Mouse (Mus musculus) spleen, postnatal 0 days (tissue): ENCODE results near the gene Gla. TPM values are rescaled to one million over a fixed set of nuclear protein-coding genes. Genes with fewer than 3 reads are reported as not detected.

ENCODE experiments used
- polyA plus RNA-seq: library from polyadenylated mRNA; unstranded; fragments of >200 nt; fragmentation: Nextera tagmentation; extraction: Ambion mirVana; gene quantifications from 2 replicates; pipeline ENCODE4 v1.2.1, GENCODE M21; 2015

Gla gene
- 3.8 and 4.9 TPM in 2 replicates for polyA plus RNA-seq

GRCm38 (mm10) chrX:134600659-134601379, at the start of gene Gla, which contains the start of gene Hnrnph2:
Gene Gla, minus strand, starts transcription at chrX:134601125.
Gene Hnrnph2, plus strand, starts transcription at chrX:134601179.

GRCm38 (mm10) chrX:134585103-134586002, 15.6 kb downstream of the Gla start, which contains the start of gene Rpl36a:
Gene Rpl36a, plus strand, starts transcription at chrX:134585654.

GRCm38 (mm10) chrX:134582888-134583669, 17.8 kb downstream of the Gla start, which contains the start of gene Btk:
Gene Btk, minus strand, starts transcription at chrX:134583570.

GRCm38 (mm10) chrX:134541145-134541954, 59.6 kb downstream of the Gla start, which contains the start of gene Timm8a1:
Gene Timm8a1, minus strand, starts transcription at chrX:134541865.

Other genes with a start within 250 kb of the Gla start
- gene Drp2, start 196.6 kb downstream of the Gla start, polyA plus RNA-seq: 0.17 and 0.23 TPM in 2 replicates
- gene Taf7l, start 124.6 kb downstream of the Gla start, polyA plus RNA-seq: 0.06 TPM in 1 of 2 replicates, not detected in the other
- gene Timm8a1, start 59.3 kb downstream of the Gla start, polyA plus RNA-seq: 74.5 TPM in 2 replicates
- gene Btk, start 17.6 kb downstream of the Gla start, polyA plus RNA-seq: 28.6 and 30.1 TPM in 2 replicates
- gene Rpl36a, start 15.5 kb downstream of the Gla start, polyA plus RNA-seq: 492 and 510 TPM in 2 replicates
- 102 and 103 TPM in 2 replicates for gene Hnrnph2, start 54 bp upstream of the Gla start, polyA plus RNA-seq
- gene Armcx4, start 85.4 kb upstream of the Gla start, polyA plus RNA-seq: 1.3 and 1.4 TPM in 2 replicates
- gene Armcx1, start 116.8 kb upstream of the Gla start, polyA plus RNA-seq: 11.2 and 13.1 TPM in 2 replicates
- gene Armcx6, start 150.3 kb upstream of the Gla start, polyA plus RNA-seq: 6.8 and 8.3 TPM in 2 replicates
- 17.4 and 21.5 TPM in 2 replicates for gene Armcx3, start 155.5 kb upstream of the Gla start, polyA plus RNA-seq
- gene Armcx2, start 208.1 kb upstream of the Gla start, polyA plus RNA-seq: 12.3 and 14.2 TPM in 2 replicates